Mouse (Mus musculus) E14TG2a.4 (cell line): ENCODE measurements around the gene Babam2.

Source experiments
- CTCF ChIP-seq: conservative IDR thresholded peaks from 2 replicates; pipeline ENCODE4 v1.5.1; 2014; ENCODE audit warnings: low read length
- NANOG ChIP-seq: IDR thresholded peaks from 2 replicates; pipeline ENCODE4 v1.6.1; 2014; ENCODE audit warnings: borderline replicate concordance, low read length, mixed read lengths
- POU5F1 ChIP-seq: IDR thresholded peaks from 2 replicates; pipeline ENCODE4 v1.6.1; 2014; ENCODE audit warnings: low read length, borderline replicate concordance

DNA sequence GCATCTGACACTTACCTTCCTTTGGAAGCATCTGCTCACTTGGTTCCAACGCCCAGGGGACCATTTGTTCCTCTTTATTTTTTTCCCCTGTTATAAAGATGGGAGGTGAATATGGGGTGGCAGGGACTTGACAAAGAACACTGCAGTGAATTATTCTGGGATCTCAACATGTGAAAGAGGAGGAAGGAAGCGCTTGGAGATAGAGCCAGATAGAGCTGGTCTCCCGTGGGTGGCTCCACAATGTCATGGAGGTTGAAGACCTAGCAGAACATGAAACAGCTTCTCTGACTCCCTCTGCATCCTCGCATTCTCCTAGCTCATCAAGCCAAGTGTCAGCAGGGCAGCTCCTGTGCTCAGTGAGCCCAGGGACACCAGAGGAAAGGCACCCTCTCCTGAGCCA, 312.6 kb downstream of the Babam2 start:
- TF ChIP-seq CTCF = no peak
- no peak for TF ChIP-seq POU5F1
- TF ChIP-seq NANOG = no peak
